Mouse (Mus musculus): ENCODE data around the gene Cfap97d1.

Gene Cfap97d1

DNA sequence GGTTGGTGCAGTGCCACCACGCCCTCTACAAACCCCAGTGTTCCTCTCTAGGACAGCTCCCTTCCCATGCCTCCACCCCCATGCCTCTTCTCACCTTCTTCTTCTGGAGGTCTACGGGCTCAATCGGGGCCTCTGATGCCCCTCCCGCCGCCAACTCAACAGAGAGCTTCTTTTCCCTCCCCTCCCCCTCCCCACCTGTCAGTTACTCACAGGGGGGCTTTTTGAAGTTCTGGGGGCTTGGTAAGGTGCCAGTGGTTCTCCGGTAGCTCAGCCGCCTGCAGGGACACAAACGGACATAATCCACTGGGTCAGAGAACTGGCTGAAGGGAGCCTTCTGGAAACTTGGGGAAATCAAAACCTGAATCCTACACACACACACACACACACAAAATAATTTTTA is 27.4 kb downstream of the Cfap97d1 start:
- DNase-seq: no peak

DNA sequence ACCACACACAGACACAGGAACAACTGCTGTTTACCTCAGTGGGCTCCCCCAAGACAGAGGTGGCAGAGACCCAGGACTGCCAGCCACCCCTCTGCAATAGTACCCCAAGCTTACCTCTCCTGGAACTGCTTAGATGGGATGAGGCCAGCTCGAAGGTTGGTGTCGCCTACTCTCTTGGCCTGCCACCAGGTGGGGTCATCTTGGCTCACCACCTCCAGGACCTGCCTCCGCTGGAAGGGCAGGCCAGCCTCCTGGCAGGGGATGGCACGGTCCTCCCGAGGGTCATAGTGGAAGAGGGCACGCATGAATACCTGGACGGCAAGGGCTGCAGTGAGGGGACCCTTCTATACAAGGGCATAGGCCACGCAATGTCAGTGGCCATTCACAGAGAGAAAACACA is 29.1 kb downstream of the Cfap97d1 start:
- no peak for DNase-seq

DNA sequence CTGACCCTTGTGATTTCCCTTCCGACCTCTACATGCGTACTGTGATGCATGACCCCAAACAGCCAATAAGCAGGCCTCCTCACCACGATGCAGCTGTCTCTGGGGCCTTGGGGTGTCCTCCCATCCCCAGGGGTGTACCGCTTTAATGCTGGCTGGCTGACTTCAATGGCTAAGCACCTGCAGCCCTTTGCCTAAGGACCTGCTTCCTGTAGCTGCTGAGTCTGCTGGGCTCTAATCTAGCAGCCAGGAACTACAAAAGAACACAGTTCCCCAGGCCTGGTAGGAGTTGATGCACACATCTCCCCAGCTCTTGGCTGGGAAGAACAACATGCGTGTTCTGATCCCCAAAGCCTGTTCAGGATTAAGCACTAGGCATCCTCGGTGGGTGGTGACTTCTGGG is 31.4 kb downstream of the Cfap97d1 start:
- DNase-seq: no peak

- no peak for DNase-seq
These were observed 32.1 kb downstream of the Cfap97d1 start for GRCm38 (mm10) chr11:102016136-102016535.

GRCm38 (mm10) chr11:102019736-102020135 is 35.7 kb downstream of the Cfap97d1 start:
- DNase-seq: no peak

GRCm38 (mm10) chr11:102021196-102021595 is 37.1 kb downstream of the Cfap97d1 start:
- DNase-seq: no peak

- no peak for DNase-seq
These were observed 39.3 kb downstream of the Cfap97d1 start for GRCm38 (mm10) chr11:102023406-102023805.

DNA sequence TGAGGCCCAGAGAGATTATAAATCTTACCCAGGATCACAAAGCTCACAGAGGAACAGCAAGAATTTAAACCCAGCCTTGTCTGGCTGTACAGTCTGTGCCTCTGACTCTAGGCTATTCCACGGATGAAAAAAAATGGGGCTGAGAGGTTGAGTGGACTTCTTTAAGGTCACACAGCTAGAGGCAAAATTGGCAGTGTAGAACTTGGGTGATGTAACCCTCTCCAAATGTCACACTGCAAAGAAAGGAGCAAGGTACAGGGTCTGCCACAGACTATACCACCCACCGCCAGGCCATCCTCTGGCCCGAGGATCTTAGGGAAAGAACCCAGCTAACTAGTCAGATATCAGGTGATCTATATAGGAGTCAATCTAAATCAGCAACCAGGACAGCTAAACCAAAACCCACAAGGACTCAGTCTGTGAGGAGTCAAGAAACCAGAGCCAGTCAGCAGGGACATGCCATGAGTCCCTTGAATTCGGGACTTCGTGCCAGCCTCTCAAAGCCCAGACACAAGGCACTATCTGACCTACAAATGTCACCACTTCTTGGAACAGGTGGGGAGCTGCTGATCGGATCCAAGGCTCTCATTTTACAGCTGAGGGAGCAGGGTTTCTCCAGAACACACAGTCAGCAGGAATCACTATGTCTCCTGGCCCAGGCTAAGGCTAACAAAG is 40.1 kb downstream of the Cfap97d1 start:
- no peak for DNase-seq

DNA sequence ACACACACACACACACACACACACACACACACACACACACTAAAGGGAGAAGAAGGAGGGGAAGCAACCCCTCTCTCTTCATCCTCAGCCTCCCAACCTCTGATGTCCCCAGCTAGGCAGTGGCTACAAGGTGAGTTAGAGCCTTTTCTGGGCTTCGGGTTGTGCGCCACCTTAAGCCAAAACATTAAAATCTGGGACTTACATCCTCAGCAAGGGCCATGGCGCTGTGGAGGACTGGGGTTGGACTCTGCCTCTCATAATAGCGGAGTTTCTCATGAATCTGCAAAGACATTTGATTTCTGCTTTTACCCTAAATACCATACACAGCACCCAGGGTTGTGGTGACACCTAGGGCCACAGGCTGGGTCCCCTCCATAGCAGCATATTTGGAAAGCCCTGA is 40.8 kb downstream of the Cfap97d1 start:
- DNase-seq: no peak

GRCm38 (mm10) chr11:102025354-102025753 is 41.3 kb downstream of the Cfap97d1 start:
- no peak for DNase-seq

DNA sequence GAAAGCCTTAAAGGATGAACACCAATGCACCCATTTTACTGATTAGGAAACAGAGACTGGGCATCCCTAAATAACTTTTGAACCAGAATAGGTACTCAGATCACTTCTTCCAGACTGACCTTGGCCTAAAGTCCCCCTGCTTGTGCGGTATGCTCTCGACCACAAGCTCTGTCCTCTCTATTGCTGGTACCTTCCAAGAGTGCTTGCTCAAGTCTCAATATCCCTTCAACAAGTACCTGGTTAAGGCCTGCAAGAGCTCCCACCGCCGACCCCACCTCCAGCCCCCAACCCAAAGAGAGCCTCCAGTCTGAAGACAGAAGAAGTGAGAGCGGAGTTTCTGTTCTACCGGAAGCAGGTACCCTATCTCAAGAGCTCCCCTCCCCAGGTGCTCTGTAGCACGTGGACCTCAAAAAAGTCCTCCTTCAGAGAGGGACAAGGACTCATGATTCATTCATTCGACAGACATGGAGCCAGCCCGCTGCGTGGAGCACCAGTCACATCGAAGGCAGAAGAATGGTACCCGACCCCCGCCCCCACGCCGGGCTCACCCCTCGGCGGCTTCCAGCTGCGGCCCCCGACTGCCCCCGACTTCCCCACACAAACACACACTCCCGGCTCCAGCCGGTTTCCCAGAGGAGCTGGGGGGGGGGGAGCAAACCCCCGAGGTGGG is 42.0 kb downstream of the Cfap97d1 start:
- no peak for DNase-seq

GRCm38 (mm10) chr11:102026694-102027360 is 42.7 kb downstream of the Cfap97d1 start:
- peak; percentile 22 to 24 for DNase-seq

DNA sequence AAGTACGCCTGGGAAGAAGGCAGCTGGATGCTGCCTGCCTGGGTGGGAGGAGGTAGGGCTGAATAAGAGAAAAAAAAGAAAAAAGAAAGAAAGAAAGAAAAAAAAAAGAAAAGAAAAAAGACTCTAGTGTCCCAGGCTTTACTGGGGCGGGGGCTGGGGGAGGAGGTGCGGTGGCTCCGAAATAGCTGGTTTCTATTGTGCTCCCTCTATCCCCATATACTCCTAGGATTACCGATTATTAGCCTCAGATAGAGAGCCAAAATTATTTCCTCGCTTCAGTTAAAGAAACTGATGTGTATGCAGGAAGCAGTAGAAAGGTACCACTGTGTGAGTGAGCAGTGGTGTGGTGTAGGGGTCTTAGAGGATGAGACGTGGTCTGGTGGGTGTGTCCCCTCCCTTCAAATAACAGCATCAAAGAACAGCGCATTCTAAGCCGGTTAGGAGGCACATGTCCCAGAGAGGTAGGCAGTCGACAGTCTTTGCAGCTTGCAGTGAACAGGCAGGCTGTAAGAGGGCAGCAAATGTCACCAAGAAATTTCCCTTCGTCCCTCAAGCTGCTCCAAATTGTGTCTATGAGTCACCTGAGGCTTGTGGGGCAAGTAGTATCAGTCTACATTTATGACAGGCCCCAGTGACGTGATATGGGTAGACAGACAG is 43.4 kb downstream of the Cfap97d1 start:
- no peak for DNase-seq

GRCm38 (mm10) chr11:102028087-102028816 is 44.2 kb downstream of the Cfap97d1 start, which contains the start of gene Mpp3:
Gene Mpp3 (minus strand): TSS chr11:102028461.
- no peak for DNase-seq

DNA sequence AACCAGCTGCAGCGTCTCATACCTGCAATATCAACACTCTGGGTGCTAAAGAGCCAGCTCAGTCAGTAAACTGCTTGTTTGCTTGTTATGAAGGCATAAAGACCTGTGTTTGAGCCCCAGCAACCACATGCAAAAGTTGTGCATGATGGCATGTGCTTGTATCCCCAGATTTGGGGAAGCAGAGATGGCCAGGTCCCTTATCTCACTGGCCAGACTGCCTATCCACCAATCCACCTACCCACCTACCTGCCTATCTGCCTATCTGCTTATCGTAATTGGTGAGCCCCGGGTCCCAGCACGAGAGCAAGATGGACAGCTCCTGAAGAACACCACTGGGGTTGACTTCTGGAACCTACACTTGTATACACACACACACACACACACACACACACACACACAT is 45.2 kb downstream of the Cfap97d1 start:
- DNase-seq: no peak

GRCm38 (mm10) chr11:102029966-102030365 is 45.9 kb downstream of the Cfap97d1 start:
- no peak for DNase-seq

- DNase-seq: no peak
These were observed 47.1 kb downstream of the Cfap97d1 start for GRCm38 (mm10) chr11:102031149-102031548.

- DNase-seq: no peak
These were observed 49.0 kb downstream of the Cfap97d1 start for GRCm38 (mm10) chr11:102033055-102033591.

GRCm38 (mm10) chr11:102034887-102035286 is 50.8 kb downstream of the Cfap97d1 start:
- no peak for DNase-seq

- no peak for DNase-seq
These were observed 51.4 kb downstream of the Cfap97d1 start for GRCm38 (mm10) chr11:102035456-102035960.

GRCm38 (mm10) chr11:102036336-102036735 is 52.3 kb downstream of the Cfap97d1 start:
- no peak for DNase-seq

DNA sequence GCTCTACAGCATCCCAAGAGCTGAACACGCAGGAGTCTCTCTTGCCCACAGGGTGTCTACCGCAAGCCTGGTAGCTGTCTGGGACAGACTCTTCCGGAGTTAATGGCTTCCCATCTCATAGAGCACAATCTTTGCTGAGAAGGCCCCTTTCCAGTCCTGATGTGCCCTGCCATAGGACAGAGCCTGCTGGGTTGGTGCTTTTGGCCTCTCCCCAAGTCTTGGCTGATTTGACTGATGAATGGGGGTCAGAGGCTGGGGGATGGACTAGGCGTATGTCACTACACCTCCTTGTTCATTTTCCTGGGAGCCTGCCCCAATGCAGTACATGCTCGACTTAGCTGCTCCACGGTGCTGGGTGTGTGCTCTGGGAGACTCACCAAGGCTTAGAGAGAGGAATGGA is 53.7 kb downstream of the Cfap97d1 start:
- no peak for DNase-seq
